Mouse (Mus musculus) gastrocnemius, adult 18-20 months (tissue): ENCODE measurements around the gene Olfr476. TPM values are rescaled to one million over a fixed set of nuclear protein-coding genes. Genes with fewer than 3 reads are reported as not detected.
"Not testable (repeated sequence)": the region's sequence is repeated elsewhere in the genome, so short reads cannot be mapped to it uniquely, and the experiment has no call there.

ENCODE experiments used
- DNase-seq: peaks from one replicate; pipeline ENCODE4 v3.0.0; 2021; ENCODE audit warnings: low spot score
- long read RNA-seq, 2 experiments: library from polyadenylated mRNA; stranded (forward); transcript quantifications; one replicate each; pipeline ENCODE4 v2.0.0; 2021
- total RNA-seq, 2 experiments: library from RNA; stranded (reverse); gene quantifications; 2 replicates each; pipeline ENCODE4 v1.2.3; 2021

Olfr476 gene
- not detected for total RNA-seq
- long read RNA-seq, experiment 1: 0 reads
- long read RNA-seq, experiment 2: 0 reads

GRCm38 (mm10) chr7:107964503-107964902 is at the start of gene Olfr476:
Gene Olfr476 (plus strand): TSS chr7:107964803.
- no peak for DNase-seq

GRCm38 (mm10) chr7:107930146-107930545 is 34.5 kb upstream of the Olfr476 start, which contains the start of gene Olfr473:
Gene Olfr473 (plus strand): TSS chr7:107930446.
- DNase-seq: no peak

GRCm38 (mm10) chr7:107952539-107952938 is 12.1 kb upstream of the Olfr476 start:
- not testable (repeated sequence) for DNase-seq

GRCm38 (mm10) chr7:107954343-107954742 is 10.3 kb upstream of the Olfr476 start, which contains the start of gene Olfr474:
Gene Olfr474 (plus strand): TSS chr7:107954643.
- DNase-seq: no peak

GRCm38 (mm10) chr7:107986393-107986792 is 21.8 kb downstream of the Olfr476 start, which contains the start of gene Olfr477:
Gene Olfr477 (plus strand): TSS chr7:107986693.
- DNase-seq: no peak

GRCm38 (mm10) chr7:108014256-108014655 is 49.7 kb downstream of the Olfr476 start:
- DNase-seq: not testable (repeated sequence)

Other genes with a start within 250 kb of the Olfr476 start
- gene Cyb5r2, start 206.8 kb upstream of the Olfr476 start, total RNA-seq: not detected
- not detected for gene Ovch2, start 163.6 kb upstream of the Olfr476 start, total RNA-seq
- not detected for gene Olfr467, start 152.5 kb upstream of the Olfr476 start, total RNA-seq
- gene Olfr469, start 139.3 kb upstream of the Olfr476 start, total RNA-seq: not detected
- gene Olfr470, start 117.3 kb upstream of the Olfr476 start, total RNA-seq: not detected
- not detected for gene Olfr472, start 66.9 kb upstream of the Olfr476 start, total RNA-seq
- not detected for gene Olfr473, start 34.4 kb upstream of the Olfr476 start, total RNA-seq
- gene Olfr474, start 10.2 kb upstream of the Olfr476 start, total RNA-seq: not detected
- not detected for gene Olfr477, start 21.9 kb downstream of the Olfr476 start, total RNA-seq
- not detected for gene Olfr478, start 69.2 kb downstream of the Olfr476 start, total RNA-seq
- not detected for gene Olfr479, start 85.9 kb downstream of the Olfr476 start, total RNA-seq
- gene Olfr480, start 102.5 kb downstream of the Olfr476 start, total RNA-seq: not detected
- not detected for gene Olfr481, start 115.1 kb downstream of the Olfr476 start, total RNA-seq
- under 1 TPM; 0.85 to 0.94 TPM for gene Olfr482, start 132.8 kb downstream of the Olfr476 start, total RNA-seq
- gene Olfr483, start 136.0 kb downstream of the Olfr476 start, total RNA-seq: not detected
- gene Olfr484, start 162.6 kb downstream of the Olfr476 start, total RNA-seq: not detected
- not detected for gene Olfr485, start 195.1 kb downstream of the Olfr476 start, total RNA-seq
- gene Olfr486, start 207.9 kb downstream of the Olfr476 start, total RNA-seq: not detected
- not detected for gene Olfr487, start 249.8 kb downstream of the Olfr476 start, total RNA-seq